ENCODE assay signal across 8 mouse cellular contexts in genomic region chr4:115952758-115953157, GRCm38 (mm10). TPM values are rescaled to one million over a fixed set of nuclear protein-coding genes. Genes with fewer than 3 reads are reported as not detected.
DNase-seq lines count a peak whose midpoint lies in the region; ATAC-seq and TF ChIP-seq lines count a peak whose summit lies in the region.

No protein-coding gene starts in this region.

- peak; percentile 38 for DNase-seq in liver, adult 2 months (ENCODE audit: extremely low read depth, low read depth, low spot score)
- DNase-seq in liver, embryonic 11.5 days (ENCODE audit: low spot score): no peak
- peak; percentile 75 for DNase-seq in NIH3T3 (ENCODE audit: low read depth)
- peak; percentile 77 to 81 for DNase-seq in cerebellum, postnatal 14 days
- DNase-seq in heart, postnatal 36 days: peak; percentile 52 to 68
- DNase-seq in left cerebral cortex, postnatal 14 days (ENCODE audit: low spot score in 2 of 2): peak; percentile 72 to 77
- DNase-seq in naive thymus-derived CD4-positive, alpha-beta T cell, adult 2 months (ENCODE audit: low read depth): peak; percentile 72
- DNase-seq in thymus, postnatal 14 days: peak; percentile 49

- no peak overlapping the region for H3K4me3 ChIP-seq in liver, adult 2 months (ENCODE audit: insufficient read depth, low read depth, low read length)
- no peak overlapping the region for H3K4me3 ChIP-seq in liver, embryonic 11.5 days (ENCODE audit: low read depth, low read length)

- H3K9me3 ChIP-seq in liver, embryonic 11.5 days (ENCODE audit: control insufficient read depth, low read length): no peaks in the 10 kb centered on the region

- WGBS in liver, adult 2 months: 25% methylated on average over 6 of the region's 6 CpGs
- WGBS in liver, embryonic 11.5 days: 14% methylated on average over 6 of the region's 6 CpGs

- no peaks in the 10 kb centered on the region for H3K4me1 ChIP-seq in liver, adult 2 months (ENCODE audit: control insufficient read depth, insufficient read depth, low read length)
- no peaks in the 10 kb centered on the region; the same call in 1 of the 2 replicates for H3K4me1 ChIP-seq in liver, embryonic 11.5 days (replicated peaks; ENCODE audit: control insufficient read depth, insufficient read depth, low read length)

- no peaks in the 10 kb centered on the region for H3K36me3 ChIP-seq in liver, adult 2 months (ENCODE audit: control insufficient read depth, insufficient read depth, low read length)
- H3K36me3 ChIP-seq in liver, embryonic 11.5 days (ENCODE audit: control insufficient read depth, insufficient read depth, low read length): no peaks in the 10 kb centered on the region

- no peaks in the 10 kb centered on the region for H3K79me2 ChIP-seq in liver, adult 2 months (ENCODE audit: control insufficient read depth, insufficient read depth, low read length)

- TF ChIP-seq POLR2A in liver, adult 2 months (IDR thresholded peaks at IDR 0.05; ENCODE audit: extremely low read depth, insufficient read depth, low read length): no peak

- intact Hi-C loops in heart, postnatal 36 days (cut with DNase I): loop anchor here (1.0 kb wide), 2 partner anchors 49 to 221 kb away; no protein-coding TSS in a partner anchor
- intact Hi-C loops in left cerebral cortex, postnatal 14 days (cut with DNase I): loop anchor here (2.0 kb wide), 1 partner anchor 50 kb away; no protein-coding TSS in a partner anchor

- peak; percentile 61 for TF ChIP-seq CTCF in liver, adult 2 months (IDR thresholded peaks at IDR 0.05; ENCODE audit: low read depth, low read length)

- no peak overlapping the region for H3K27ac ChIP-seq in liver, adult 2 months (replicated peaks; ENCODE audit: insufficient read depth, low read depth, low read length)
- H3K27ac ChIP-seq in liver, embryonic 11.5 days (ENCODE audit: low read depth, low read length): no peak overlapping the region

- ATAC-seq in liver, embryonic 11.5 days (replicated peaks; ENCODE audit: low FRiP score): no peak

- H3K9ac ChIP-seq in liver, adult 2 months (ENCODE audit: low read depth, low read length): no peak overlapping the region
- no peak overlapping the region for H3K9ac ChIP-seq in liver, embryonic 11.5 days (ENCODE audit: low read depth, low read length)

- no peak overlapping the region for H3K4me2 ChIP-seq in liver, embryonic 11.5 days

- H3K27me3 ChIP-seq in liver, adult 2 months (ENCODE audit: control insufficient read depth, insufficient read depth, low read length): peaks cover 7% of the 10 kb centered on the region
- peaks cover 82% of the 10 kb centered on the region for H3K27me3 ChIP-seq in liver, embryonic 11.5 days (replicated peaks; ENCODE audit: control insufficient read depth, insufficient read depth, low read length)

RNA-seq across cellular contexts. Expression of gene Dmbx1, which starts 13.0 kb away (rescaled TPM):
- total RNA-seq in liver, adult 2 months (2014; rRNA removed): not detected in 2 replicates
- polyA plus RNA-seq in liver, adult 2 months (2012; rRNA removed): not detected in 2 replicates
- not detected in 2 replicates for polyA plus RNA-seq in liver, embryonic 11.5 days (2014; fragmentation: Nextera tagmentation; extraction: Ambion mirVana)
- not detected for total RNA-seq in heart, postnatal 36 days (2021)
- total RNA-seq in left cerebral cortex, postnatal 14 days (2021): under 1 TPM in 1 of 2 experiments, not detected in 1; 0.18 TPM
